Mouse (Mus musculus) cerebellum, adult 9-11 months (tissue): ENCODE data around the gene Ano4.

Source experiments
- DNase-seq: peaks from one replicate; pipeline ENCODE4 v3.0.0; 2022

The Ano4 gene

DNA sequence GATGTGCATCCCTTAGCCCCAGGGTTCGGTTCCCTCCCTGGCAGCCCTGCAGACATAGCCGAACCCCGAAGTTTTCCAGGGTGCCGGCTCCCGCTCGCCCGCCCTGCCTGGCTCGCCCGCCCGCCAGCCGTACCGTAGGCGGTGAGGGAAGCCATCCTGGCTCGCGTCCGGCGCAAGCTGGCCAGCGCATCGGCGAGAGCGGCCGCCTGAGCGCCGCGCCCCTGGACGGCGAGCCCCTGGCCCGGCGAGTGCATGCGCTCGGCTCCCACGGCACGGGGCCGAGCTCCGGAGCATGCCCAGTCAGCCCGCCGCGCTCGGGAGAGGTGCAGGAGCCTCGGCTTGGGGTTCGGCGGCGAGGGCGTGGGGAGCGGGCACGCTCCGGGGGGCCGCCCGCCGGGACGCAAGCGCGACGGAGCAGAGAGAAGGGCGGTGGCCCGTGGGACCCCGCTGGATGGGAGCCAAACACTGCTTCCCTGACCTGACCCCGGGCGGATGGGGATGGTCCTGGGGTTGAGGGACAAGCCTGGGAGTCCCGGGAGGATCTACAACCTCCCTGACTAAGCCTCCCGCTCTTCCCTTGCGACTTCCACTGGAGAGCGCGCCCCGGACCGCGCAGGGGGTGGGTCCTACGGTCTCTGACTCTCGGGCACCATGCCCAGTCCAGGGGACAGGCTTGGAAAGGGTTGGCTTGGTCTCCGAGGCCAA lies at the start of gene Ano4:
TSS of gene Ano4 (minus strand) at position 272 of the 705 bp plus-strand sequence.
- DNase-seq, result peak; percentile 7

DNA sequence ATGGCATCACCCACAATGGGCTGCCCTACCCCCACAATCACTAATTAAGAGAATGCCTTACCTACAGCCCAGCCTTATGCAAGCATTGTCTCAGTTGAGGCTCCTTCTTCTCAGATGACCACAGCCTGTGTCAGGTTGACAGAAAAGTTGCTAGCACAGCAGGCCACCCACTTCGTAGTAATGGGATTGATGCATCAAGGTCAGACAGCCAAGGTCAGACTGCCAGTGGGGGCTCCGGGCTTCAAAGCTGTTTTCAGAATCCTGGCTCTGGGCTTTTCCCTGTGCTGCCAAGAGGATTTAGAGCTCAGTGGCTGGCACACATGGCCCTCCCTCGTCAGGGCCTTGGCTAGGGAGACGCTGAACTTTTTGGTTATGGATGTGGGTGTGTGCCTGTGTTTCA lies 48.1 kb upstream of the Ano4 start:
- DNase-seq, result peak; percentile 5

DNA sequence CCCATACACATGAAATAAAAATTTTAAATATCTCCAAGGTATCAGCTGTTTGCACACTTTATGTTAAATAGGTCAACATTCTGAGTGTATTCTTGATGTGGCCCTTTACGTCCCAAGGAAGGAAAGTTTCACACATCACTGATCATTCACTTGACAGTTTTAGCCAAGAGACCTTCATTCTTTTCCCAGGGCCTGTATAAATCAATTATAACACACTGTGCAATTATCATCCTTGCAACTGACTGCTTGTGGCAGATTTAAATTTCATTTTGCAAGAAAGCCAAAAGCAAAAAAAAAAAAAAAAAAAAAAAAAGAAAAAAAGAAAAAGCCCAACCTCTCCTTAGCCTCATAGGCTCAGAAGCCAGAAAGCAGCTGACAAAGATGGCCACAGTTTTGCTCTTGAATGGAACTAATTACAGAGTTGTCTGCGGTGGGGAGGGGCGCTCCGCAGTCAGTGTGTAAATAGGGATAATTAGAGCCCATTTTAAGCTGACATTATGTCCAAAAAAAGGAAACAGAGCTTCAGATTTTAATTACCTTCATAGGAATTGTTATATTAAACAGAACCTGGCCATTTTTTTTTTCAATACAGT lies 47.1 kb upstream of the Ano4 start:
- no peak for DNase-seq

DNA sequence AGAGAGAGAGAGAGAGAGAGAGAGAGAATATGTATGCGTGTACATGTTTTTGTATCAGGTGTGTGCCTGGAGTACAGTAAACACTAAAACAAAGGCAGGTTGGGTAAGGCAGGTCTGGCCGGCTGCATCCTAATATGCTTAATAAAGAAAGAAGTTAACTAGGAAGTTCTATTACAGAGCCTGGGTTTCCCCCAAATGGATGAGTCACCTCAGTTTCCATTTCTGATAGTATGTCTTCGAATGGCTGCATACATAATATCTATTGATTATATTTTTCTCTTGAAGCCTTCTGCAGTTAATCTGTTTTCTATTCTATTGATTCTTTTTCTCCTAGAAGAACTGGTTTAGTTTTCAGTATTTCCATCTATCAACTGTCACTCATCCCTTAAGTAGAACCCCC lies 41.9 kb upstream of the Ano4 start:
- DNase-seq, result no peak

DNA sequence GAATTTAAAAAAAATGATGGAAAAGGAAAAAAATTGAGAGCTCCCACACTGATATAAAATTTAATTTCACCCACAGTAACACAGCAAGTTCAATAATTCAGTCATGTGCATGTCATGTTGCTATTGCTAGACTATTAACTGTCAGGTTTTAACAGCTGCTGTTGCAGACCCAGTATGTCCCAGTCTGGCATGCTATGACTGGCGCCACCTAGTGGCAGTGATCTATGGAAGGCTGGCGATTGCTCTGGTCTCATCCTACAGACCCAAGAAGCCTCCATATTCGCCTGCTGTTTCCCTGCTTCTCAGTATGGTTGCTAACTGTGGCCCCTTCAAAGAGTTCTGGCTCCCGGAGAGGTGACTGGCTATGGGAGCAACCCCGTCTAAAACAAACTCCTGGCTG lies 38.9 kb upstream of the Ano4 start:
- DNase-seq, result peak; percentile 31

DNA sequence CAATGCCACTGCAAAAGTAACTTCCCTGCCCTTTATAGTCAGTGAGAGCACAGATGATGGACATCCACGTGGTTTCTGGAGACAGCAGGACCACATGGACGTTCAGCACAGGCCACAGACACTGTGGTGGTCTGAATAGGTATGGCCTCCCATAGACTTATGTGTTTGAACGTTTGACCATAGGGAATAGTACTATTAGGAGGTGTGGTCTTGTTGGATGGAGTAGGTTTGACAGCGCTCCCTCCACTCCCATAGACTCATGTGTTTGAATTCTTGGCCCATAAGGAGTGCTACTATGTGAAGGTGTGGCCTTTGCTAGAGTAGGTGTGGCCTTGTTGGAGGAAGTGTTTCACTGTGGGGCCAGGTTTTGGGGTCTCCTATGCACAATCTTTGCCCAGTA lies 33.2 kb upstream of the Ano4 start:
- DNase-seq, result no peak

DNA sequence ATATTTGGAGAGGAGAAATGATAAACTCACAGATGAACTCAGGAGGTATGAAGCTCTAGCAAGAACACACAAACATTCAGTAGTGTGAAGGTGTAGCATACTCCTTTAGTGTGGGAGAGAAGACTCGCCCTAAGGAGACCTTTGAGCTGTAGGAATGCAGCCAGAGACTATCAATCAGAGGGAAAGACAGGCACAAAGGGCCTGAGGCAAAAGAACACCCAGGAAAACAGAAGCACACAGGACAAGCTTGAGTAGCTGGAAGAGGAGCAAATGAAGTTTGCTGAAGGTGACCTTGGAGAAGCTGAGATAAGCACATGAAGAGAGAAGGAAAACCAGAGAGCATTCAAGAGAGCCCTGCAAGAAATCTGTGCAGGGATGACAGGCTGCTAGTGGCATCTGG lies 25.5 kb upstream of the Ano4 start:
- DNase-seq, result no peak

DNA sequence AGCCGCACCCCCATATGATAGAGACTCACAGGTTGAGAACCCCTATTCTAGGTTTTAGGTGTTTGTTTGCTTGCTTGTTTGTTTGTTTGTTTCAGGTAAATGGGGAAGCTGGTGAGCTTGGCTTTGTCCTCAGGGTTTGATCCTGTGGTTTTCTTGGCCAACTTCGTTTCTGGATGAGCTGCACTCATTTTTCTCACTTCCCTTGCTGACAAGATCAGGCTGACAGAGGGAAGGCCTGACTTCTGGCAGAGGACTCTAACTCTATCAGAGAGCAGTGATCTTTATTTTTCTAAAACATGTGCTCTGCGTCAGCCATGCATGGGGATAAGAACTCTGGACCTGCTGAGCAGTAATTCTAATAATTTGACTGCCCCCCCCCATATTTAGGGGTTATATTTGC lies 14.4 kb upstream of the Ano4 start:
- DNase-seq, result no peak

DNA sequence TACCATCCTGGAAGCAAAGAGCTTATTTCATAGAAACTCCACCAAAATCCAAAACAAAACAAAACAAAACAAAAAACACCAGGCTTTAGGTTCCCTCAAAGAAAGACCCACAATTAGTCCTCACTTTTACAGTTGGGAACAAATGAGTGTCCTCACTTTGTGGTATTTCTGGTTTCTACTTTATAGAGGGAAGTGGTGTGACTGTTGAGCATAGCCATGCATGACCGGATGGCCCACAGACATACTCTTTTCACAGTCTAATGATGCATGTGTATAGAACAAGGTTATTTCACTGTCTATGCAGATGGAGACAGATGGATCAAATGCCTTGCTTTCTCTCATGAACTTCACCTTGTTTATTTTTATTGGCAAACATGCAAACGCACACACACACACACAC lies 10.1 kb upstream of the Ano4 start:
- DNase-seq, result no peak

DNA sequence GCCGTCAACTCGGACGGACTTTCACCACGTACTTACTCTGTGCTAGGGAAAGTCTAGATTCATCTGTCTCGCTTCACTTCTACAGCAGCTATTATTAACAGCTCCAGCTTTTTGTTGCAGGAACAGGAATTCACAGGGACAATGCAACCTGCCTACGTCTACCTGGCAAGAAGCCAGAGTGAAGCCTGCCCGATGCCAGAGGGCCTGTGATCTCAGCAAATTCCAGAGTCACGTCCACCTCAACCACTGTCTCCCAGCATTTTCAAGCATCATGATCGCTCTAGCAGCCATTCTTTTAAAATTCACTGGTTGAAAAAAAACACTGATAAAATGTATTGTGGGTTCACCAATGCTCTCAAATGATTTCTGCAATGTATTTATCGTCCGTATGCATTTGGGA lies 6.9 kb upstream of the Ano4 start:
- DNase-seq, result no peak

DNA sequence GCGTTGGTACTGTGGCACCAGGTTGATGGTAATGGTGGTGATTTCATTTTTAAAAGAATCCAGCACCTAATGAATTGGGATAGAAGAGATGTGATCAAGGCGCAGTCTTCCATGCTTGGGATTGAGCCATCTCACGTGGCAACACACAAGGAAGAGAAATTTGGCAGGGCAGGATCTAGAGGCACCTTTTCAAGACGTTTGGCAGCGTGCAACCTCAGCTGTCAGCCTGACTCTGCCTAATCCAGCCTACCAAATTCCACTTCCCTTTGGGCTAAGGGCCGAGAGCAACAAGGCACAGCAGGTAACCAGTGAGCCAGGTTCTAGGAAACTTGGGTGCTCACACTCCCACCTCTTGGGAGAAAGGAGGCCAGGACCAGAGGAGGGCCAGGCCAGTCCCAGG lies 1.0 kb upstream of the Ano4 start:
- DNase-seq, result no peak

DNA sequence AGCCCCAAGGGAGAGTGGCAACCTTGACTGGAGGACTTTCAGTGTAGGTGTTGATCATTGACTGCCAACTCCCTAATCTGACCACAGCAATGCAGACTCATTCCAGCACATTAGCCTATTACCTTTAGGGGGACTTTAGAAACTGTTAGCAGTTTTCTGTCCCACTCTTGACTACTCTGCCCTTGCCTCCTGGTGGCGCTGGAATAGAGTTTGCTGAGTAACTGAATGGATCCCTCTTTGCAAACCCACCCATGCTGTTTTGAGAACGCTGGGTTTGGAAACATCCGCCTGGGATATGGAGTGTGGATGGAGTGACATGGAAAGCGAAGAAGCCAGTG lies 603 bp upstream of the Ano4 start:
- no peak for DNase-seq

DNA sequence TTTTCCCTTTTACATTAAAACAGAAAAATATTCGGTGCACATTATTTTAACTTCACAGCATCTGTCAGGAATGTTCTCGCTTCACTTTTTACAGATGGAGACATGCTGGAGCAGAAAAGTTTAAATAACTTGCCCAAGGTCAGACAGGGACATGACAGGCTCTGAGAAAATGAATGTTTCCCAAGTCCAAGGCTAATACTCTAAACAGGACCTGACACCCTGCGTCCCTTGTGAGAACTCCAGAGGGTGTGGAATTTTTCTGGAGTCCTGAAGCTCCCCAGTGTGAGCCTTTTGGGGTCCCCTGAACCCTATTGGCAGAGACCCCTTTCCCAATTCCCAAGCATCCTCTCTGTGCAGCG lies 451 bp downstream of the Ano4 start:
- no peak for DNase-seq

DNA sequence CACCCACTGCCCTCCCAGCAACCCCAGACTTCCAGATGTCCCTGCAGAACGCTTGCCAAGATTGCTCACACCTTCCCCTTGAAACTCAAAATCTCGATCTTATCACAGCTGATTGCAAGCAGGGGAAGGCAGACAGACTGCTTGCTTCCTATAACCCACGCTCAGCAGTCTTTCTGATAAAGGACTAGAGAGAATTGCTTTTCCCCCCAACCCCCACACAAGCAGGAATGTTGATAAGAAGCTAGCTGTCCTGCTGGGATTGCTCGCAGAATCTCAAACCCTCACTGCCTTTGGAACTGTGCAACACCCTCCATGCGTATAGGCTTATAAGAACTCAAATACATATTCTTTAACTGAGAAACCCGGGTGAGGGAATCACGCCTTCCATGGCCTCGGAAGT lies 846 bp downstream of the Ano4 start:
- DNase-seq, result no peak

DNA sequence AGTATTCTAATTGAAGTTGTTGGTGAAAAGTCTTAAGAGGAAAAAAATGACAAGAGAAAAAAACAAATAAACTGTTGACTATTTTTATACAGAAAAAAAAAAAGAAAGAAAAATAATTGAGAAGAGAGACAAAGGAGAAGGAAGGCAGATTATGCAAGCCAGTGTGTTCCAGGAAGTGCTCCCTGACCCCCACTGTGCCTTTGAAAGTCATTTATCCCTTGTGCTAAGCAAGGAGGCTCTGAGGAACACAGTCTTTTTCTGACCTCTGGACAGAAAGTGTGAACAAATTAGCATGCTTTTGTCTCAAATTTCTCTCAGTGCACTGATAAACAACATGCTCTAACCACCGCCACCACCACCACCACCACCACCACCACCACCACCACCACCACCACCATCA lies 14.3 kb downstream of the Ano4 start:
- no peak for DNase-seq

DNA sequence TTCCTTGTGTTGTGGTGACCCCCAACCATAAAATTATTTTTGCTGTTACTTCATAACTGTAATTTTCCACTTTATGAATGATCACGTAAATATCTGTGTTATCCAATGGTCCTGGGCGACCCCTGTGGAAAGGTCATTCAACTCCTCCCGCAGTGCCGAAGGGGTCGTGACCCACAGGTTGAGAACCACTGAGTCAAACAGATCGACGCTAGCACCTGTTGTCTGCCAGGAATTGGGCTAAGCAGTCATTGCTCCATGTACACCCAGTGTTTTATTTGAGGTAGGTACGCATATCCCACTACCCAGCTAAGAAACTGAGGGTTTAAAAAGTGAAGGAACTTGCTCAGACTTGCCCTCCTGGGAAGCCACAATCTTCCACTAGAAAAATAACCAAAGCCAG lies 14.8 kb downstream of the Ano4 start:
- DNase-seq, result no peak

DNA sequence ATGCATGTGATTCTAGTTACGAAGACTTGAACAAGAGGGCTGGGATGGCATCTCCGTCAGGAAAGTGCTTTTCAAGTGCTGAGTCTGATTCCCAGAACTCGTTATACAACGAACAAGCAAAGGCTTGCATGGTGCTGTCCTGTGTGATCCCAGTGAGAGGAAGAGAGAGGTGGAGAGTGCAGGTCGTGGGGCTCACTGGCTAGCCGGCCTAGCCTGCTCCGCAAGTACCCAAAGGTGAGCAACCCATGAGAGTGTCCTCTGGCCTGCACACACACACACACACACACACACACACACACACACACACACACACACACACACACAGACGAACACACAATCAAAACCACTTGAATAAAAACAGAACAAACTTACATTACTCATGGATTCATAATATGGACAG lies 15.7 kb downstream of the Ano4 start:
- no peak for DNase-seq

DNA sequence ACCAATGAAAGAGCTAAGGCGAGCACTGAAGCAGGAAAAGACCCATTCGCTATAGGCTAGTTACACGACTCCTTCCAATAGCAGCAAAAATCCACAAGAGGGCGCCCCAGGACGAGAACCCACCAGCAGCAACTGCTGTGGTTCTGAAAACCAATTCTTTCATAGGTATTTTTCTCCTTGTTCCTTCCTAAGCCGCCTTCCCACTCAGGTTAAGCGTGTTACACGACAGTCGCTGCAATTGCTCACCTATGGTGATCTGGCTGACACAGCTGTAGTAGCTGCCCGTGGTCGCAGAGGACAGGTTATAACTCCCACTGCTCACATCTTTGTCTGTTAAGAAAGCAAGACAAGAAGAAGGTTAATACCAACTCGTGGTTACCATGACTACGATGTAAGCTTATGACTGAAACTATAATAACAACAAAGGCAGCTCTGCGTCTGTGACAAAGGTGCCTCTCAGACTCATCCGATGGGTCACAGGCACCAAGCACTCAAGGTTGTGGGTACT lies 17.5 kb downstream of the Ano4 start:
- peak; percentile 44 for DNase-seq

DNA sequence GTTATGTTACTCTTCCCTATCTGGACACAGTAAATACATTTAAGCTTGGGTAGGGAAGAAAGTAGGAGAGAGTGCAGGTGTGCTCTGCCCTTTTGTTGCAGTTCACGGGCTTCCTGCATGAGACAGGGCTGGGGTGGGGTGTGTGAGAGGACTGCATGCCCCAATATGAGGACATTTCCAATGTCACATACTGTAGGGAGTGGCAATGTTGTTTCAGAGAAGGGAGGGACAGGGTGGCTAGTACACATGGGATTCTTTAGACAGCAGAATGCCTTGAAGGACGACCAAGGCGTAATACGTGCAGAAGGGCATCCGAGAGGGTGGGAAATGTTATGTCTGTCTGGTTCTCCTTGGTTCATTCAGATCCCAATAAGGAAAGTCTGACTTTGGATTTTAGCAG lies 18.2 kb downstream of the Ano4 start:
- no peak for DNase-seq

DNA sequence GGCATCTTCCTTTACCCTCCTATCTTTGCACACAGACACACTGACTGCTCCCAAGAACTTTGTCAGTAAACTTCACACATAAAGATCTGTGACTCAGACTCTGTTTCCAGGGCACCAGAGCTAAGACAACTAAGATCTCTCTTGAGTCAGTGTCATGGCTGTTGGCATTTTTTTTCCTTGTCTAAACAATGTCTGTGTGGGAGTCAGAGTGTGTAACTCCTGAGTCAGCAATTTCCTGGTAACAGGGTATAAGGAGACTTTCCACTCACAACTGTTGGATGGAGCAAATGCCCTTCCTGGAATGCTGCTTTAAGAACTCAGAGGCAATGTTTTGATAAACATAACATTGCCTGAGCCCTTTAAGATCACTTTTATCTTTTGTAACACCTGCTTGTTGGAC lies 37.0 kb downstream of the Ano4 start:
- DNase-seq, result no peak

DNA sequence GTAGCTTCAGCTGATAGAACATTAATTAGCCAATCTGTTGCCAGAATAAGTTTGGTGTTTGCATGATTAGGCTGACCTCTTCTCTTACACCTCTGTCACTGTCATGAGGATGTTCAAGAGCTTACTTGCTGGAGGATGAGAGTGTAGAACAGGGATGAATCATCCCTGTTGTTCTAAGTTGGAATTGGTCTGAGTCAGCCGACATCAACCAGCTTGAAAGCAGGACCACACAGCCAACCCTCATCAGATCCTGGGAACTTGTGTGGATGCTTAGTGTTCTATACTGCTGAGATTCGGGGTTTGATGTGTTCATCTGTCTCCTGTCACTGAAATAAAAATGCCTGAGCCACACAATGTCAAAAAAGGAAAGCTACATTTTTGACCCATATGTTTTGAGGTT lies 44.2 kb downstream of the Ano4 start:
- no peak for DNase-seq

DNA sequence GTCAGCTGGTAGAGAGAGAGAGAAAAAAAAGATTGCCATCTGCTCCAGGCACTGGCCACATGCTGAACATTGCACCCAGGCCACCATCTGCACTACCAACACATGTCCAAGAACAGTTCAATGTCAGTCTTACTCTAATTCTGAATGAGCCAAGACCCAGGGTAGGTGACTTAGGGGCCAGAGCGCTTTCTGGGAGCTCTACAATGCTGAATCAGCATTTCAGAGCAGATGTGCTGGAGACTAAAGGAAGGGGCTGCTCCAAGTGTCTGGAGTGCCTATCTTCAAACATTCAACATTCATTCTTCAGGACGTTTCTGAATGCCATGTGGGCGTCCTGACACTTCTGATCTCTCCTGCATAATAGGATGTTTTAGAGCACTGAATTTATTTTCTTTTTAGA lies 51.8 kb downstream of the Ano4 start:
- DNase-seq, result no peak

DNA sequence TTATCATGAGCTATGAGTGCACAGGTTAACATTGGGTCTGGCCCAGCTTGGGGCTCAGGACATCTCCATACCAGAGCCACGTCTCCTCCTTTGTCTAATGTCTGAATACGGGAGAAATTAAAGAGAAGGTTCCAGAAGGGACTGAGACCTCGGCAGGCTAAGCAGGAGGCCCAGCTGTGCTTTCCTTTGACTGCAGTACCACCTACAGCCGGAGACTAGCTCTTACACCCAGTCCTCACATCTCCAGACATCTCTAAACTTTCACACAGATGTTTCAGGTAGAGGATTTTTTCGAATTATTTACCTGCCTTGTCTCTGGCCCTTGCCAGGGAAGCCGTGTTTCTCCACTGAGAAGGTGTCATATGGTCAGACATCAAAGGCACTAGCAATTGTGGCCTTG lies 53.9 kb downstream of the Ano4 start:
- DNase-seq, result no peak

DNA sequence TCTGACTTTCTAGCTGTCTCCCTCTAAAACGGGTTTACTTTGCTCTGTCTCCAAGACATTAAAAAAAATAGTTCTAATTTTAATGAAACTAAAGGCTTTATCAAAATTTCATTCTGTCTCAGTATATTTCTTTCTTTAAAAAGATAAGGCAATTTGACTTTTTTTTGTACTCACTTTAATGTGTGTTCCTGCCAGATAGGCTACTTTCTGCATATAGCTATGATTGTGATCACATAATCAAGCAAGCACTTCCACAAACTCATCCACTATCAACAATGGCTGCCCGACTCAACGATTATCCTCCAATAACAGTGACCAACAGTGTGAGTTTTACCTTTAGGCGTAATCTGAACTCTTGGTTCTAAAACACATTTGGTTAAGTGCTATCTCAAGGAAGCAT lies 55.3 kb downstream of the Ano4 start:
- DNase-seq, result no peak

DNA sequence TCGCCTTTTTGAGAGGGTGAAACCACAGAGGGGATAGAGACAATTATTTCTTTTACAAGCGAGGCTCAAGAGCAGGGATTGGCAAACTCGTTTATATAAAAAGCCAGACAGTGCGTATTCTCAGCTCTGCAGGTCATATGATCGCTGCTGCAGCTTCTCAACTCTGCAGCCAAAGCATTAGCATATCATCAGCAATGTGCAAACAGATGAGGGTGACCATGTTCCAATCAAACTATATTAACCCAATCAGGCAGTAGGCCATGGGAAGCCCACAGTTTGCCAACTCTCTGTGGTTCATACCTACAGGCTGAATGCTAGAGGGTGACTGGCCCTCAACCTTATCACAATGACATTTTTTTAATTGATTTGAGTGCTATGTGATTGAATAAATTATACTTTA lies 64.2 kb downstream of the Ano4 start:
- DNase-seq, result no peak
